Mouse (Mus musculus) forebrain, postnatal 0 days (tissue): Measurements from ENCODE around the gene Ccdc38. TPM values are rescaled to one million over a fixed set of nuclear protein-coding genes. Genes with fewer than 3 reads are reported as not detected.

Experiments
- ATAC-seq: fragments of 200-750 bp; cut with Nextera tagmentation; 2 replicates; pipeline ENCODE4 v1.8.0; 2017; ENCODE audit warnings: mild to moderate bottlenecking, moderate library complexity
- DNase-seq: peaks from one replicate; pipeline ENCODE4 v3.0.0-alpha.2; 2015
- H3K27ac ChIP-seq: fragments of 300-500 bp; sonication (generic); 2 replicates; pipeline ENCODE4 v1.5.1; 2014; ENCODE audit warnings: low read depth, mild to moderate bottlenecking, antibody characterized with exemption, low read length, moderate library complexity, mixed read lengths
- H3K27me3 ChIP-seq: fragments of 300-500 bp; sonication (generic); 2 replicates; pipeline ENCODE4 v1.6.1; 2014; ENCODE audit warnings: mild to moderate bottlenecking, low read length, mixed read lengths; ENCODE audit not compliant: insufficient read depth
- H3K36me3 ChIP-seq: fragments of 300-500 bp; sonication (generic); 2 replicates; pipeline ENCODE4 v1.6.1; 2014; ENCODE audit warnings: mild to moderate bottlenecking, moderate library complexity; ENCODE audit not compliant: insufficient read depth
- H3K4me1 ChIP-seq: fragments of 300-500 bp; sonication (generic); 2 replicates; pipeline ENCODE4 v1.6.1; 2014; ENCODE audit warnings: antibody characterized with exemption; ENCODE audit not compliant: insufficient read depth
- H3K4me2 ChIP-seq: fragments of 300-500 bp; sonication (generic); 2 replicates; pipeline ENCODE4 v1.6.1; 2014; ENCODE audit warnings: low read depth, mild to moderate bottlenecking, moderate library complexity
- H3K4me3 ChIP-seq: fragments of 300-500 bp; sonication (generic); 2 replicates; pipeline ENCODE4 v1.5.1; 2014; ENCODE audit warnings: low read depth, low read length, mixed read lengths
- H3K9ac ChIP-seq: fragments of 300-500 bp; sonication (generic); 2 replicates; pipeline ENCODE4 v1.6.1; 2014; ENCODE audit warnings: mild to moderate bottlenecking
- H3K9me3 ChIP-seq: fragments of 300-500 bp; sonication (generic); 2 replicates; pipeline ENCODE4 v1.6.1; 2016; ENCODE audit warnings: low read length
- CTCF ChIP-seq: sonication (generic); IDR thresholded peaks from 2 replicates; pipeline ENCODE4 v1.5.1; 2016; ENCODE audit warnings: antibody characterized with exemption, control low read depth, low read depth
- WGBS: fragments of 180-500 bp; shearing (Covaris S2); extraction: QIAGEN DNeasy Blood & Tissue Kit; methylation state at CpG from one replicate; pipeline ENCODE4 v1.1.7; 2014; 5-methylcytosine and 5-hydroxymethylcytosine counted together
- polyA plus RNA-seq: library from polyadenylated mRNA; unstranded; fragments of >200 nt; fragmentation: Nextera tagmentation; extraction: Ambion mirVana; gene quantifications from 2 replicates; pipeline ENCODE4 v1.2.1, GENCODE M21; 2015
- total RNA-seq: library from RNA; depleted of rRNA; stranded (reverse); fragments of >200 nt; gene quantifications from 2 replicates; pipeline ENCODE4 v1.2.3, GENCODE M21; 2014

Gene Ccdc38
- total and polyA plus RNA-seq, 2 experiments from 2014 or later, result 0.41 TPM; not detected in 1

GRCm38 (mm10) chr10:93567841-93568566, 27.6 kb downstream of the Ccdc38 start:
- Histone ChIP-seq H3K36me3 (no peaks in the 10 kb centered on the region), H3K9me3 (no peaks in the 10 kb centered on the region), H3K4me3 (no peak overlapping the region), H3K9ac (no peak overlapping the region), H3K4me2 (no peak overlapping the region), H3K27ac (no peak overlapping the region), H3K4me1 (no peaks in the 10 kb centered on the region), H3K27me3 (no peaks in the 10 kb centered on the region)
- DNase-seq, result no peak
- 91% methylated on average over 11 of the region's 11 CpGs for WGBS
- no peak for TF ChIP-seq CTCF
- no peak for ATAC-seq

GRCm38 (mm10) chr10:93568671-93569070, 28.2 kb downstream of the Ccdc38 start:
- Histone ChIP-seq H3K4me3 (no peak overlapping the region), H3K4me2 (no peak overlapping the region), H3K36me3 (no peaks in the 10 kb centered on the region), H3K27ac (no peak overlapping the region), H3K9me3 (no peaks in the 10 kb centered on the region), H3K4me1 (no peaks in the 10 kb centered on the region), H3K27me3 (no peaks in the 10 kb centered on the region), H3K9ac (no peak overlapping the region)
- no peak for TF ChIP-seq CTCF
- WGBS, result 82% methylated on average over 6 of the region's 6 CpGs
- DNase-seq, result no peak
- no peak for ATAC-seq

- Histone ChIP-seq H3K4me3 (no peak overlapping the region), H3K4me2 (no peak overlapping the region), H3K4me1 (no peaks in the 10 kb centered on the region), H3K27ac (no peak overlapping the region), H3K27me3 (no peaks in the 10 kb centered on the region), H3K9ac (no peak overlapping the region), H3K36me3 (no peaks in the 10 kb centered on the region), H3K9me3 (no peaks in the 10 kb centered on the region)
- 65% methylated on average over 2 of the region's 2 CpGs for WGBS
- no peak for TF ChIP-seq CTCF
- ATAC-seq (no peak), DNase-seq (no peak)
Observed at GRCm38 (mm10) chr10:93572209-93572608, 31.8 kb downstream of the Ccdc38 start.

GRCm38 (mm10) chr10:93574966-93575365, 34.5 kb downstream of the Ccdc38 start:
- Histone ChIP-seq H3K27ac (no peak overlapping the region), H3K9ac (no peak overlapping the region), H3K4me2 (no peak overlapping the region), H3K27me3 (no peaks in the 10 kb centered on the region), H3K36me3 (no peaks in the 10 kb centered on the region), H3K4me1 (no peaks in the 10 kb centered on the region), H3K9me3 (no peaks in the 10 kb centered on the region), H3K4me3 (no peak overlapping the region)
- ATAC-seq (no peak), DNase-seq (no peak)
- 59% methylated on average over 4 of the region's 4 CpGs for WGBS
- TF ChIP-seq CTCF, result no peak

- 93% methylated on average over 8 of the region's 8 CpGs for WGBS
Observed at GRCm38 (mm10) chr10:93575960-93576359, 35.5 kb downstream of the Ccdc38 start.

GRCm38 (mm10) chr10:93577271-93577886, 36.9 kb downstream of the Ccdc38 start:
- WGBS, result 67% methylated on average over 13 of the region's 13 CpGs
- peak; percentile 76 for TF ChIP-seq CTCF

More at GRCm38 (mm10) chr10:93575960-93576359, 35.5 kb downstream of the Ccdc38 start:
- H3K4me2 ChIP-seq, result no peak overlapping the region
- no peak for TF ChIP-seq CTCF
- 0 out of 2 replicates have a peak, but pooled peaks cover under 1% of the 10 kb centered on the region for H3K36me3 ChIP-seq
- no peak overlapping the region for H3K9ac ChIP-seq
- no peaks in the 10 kb centered on the region for H3K9me3 ChIP-seq
- no peak overlapping the region for H3K4me3 ChIP-seq
- no peaks in the 10 kb centered on the region for H3K27me3 ChIP-seq
- H3K27ac ChIP-seq, result no peak overlapping the region
- H3K4me1 ChIP-seq, result no peaks in the 10 kb centered on the region
- no peak for ATAC-seq
- DNase-seq, result no peak

GRCm38 (mm10) chr10:93588796-93589195, 48.4 kb downstream of the Ccdc38 start:
- H3K4me1 ChIP-seq, result peaks cover 14% of the 10 kb centered on the region
- 1% methylated on average over 11 of the region's 11 CpGs for WGBS
- H3K4me2 ChIP-seq, result peak overlapping the region; percentile 75
- peak; percentile 59 for ATAC-seq
- TF ChIP-seq CTCF, result peak; percentile 18; the same call in 1 of the 2 replicates
- no peak for DNase-seq
- H3K9me3 ChIP-seq, result no peaks in the 10 kb centered on the region
- peak overlapping the region; percentile 81 for H3K4me3 ChIP-seq
- H3K27ac ChIP-seq, result peak overlapping the region; percentile 90
- H3K27me3 ChIP-seq, result no peaks in the 10 kb centered on the region
- 0 out of 2 replicates have a peak, but pooled peaks cover 6% of the 10 kb centered on the region for H3K36me3 ChIP-seq
- peak overlapping the region; percentile 86 for H3K9ac ChIP-seq

More at GRCm38 (mm10) chr10:93577271-93577886, 36.9 kb downstream of the Ccdc38 start:
- DNase-seq (peak; percentile 76), ATAC-seq (0 out of 2 replicates have a peak, but pooled peaks have one; percentile 51)
- Histone ChIP-seq H3K27ac (no peak overlapping the region), H3K9ac (no peak overlapping the region), H3K27me3 (no peaks in the 10 kb centered on the region), H3K36me3 (peaks cover 8% of the 10 kb centered on the region; the same call in 1 of the 2 replicates), H3K4me3 (no peak overlapping the region), H3K9me3 (no peaks in the 10 kb centered on the region), H3K4me2 (no peak overlapping the region), H3K4me1 (no peaks in the 10 kb centered on the region)
